Mouse (Mus musculus) brown adipose tissue, adult 24 weeks (tissue): ENCODE measurements at regions not wholly inside any gene's neighbourhood (a gene's known extent, or its start where the extent isn't known, plus 50 kb on each side); places are given as distances from the start of the nearest gene placed in this dataset.

Experiments used
- H3K27ac ChIP-seq: fragments of 200-500 bp; replicated peaks from 2 replicates; pipeline ENCODE4 v1.5.1; 2012; ENCODE audit warnings: low read depth, mild to moderate bottlenecking, low read length
- H3K4me1 ChIP-seq: fragments of 200-500 bp; 2 replicates; pipeline ENCODE4 v1.6.1; 2012; ENCODE audit warnings: low read length, mixed read lengths; ENCODE audit not compliant: control insufficient read depth, insufficient read depth, insufficient read length
- H3K4me3 ChIP-seq: fragments of 200-500 bp; 2 replicates; pipeline ENCODE4 v1.5.1; 2012; ENCODE audit warnings: low read depth, mild to moderate bottlenecking, low read length, moderate library complexity; ENCODE audit not compliant: insufficient read depth

DNA sequence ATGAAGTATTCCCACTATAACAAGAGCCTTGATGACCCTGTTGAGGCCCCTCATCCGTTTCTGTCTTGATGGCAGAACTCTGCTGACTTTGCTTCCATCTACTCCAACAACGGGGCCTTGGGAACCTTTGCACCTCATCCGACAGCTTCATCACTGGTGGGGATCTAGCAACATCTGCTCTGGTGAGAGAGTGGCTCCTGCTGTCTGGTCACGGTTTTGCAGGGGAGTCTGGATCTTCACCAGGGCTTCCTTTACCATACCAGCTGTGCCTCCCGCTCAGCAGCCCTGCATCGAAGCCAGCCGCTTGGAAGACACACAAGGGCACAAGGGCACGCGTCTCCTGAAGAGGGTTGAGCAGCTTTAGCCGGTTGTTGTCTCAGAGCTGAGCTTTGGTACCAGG lies 377.2 kb downstream of the Eipr1 start:
- Histone ChIP-seq H3K4me1 (no peaks in the 10 kb centered on the region), H3K27ac (no peak overlapping the region), H3K4me3 (no peak overlapping the region)

DNA sequence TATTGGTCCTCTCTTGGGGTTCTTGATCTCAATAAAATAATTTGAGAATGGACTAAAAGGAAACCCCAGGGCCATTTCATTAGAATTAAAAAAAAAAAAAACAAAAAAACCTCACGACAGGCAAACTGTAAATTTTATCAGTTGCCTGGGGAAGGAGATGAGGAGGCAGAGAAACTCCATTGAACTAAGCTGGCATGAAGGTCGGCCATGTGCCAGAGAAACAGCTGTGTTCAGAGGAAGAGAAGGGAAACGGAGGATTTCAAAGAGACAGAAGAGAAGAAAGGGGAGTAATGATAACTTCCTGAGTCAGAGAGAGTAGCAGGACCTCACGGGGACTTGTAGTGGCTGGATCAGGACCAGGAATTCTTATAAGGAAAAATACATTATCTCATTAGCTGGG lies 377.7 kb downstream of the Eipr1 start:
- H3K4me1 ChIP-seq: no peaks in the 10 kb centered on the region
- no peak overlapping the region for H3K27ac ChIP-seq
- no peak overlapping the region for H3K4me3 ChIP-seq

DNA sequence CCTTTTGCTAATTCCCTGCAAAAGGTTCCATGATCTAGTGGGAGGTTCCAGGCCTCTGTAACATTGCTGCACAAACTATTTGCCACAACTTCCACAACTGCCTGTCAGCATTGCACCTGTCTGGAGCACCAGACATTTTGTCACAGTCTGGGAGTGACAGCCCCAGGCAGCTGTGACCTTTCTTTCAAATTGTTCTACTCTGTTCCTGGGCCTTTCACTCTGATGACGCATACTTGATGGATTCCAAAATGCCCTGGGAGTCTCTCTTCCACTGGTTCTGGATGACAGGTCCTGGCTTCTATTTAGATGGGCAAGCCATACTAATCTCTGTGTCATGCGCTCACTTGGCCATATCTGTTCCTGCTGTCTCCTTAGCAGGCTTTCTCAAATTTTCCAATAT lies 382.7 kb downstream of the Eipr1 start:
- Histone ChIP-seq H3K4me1 (no peaks in the 10 kb centered on the region), H3K4me3 (no peak overlapping the region), H3K27ac (no peak overlapping the region)

DNA sequence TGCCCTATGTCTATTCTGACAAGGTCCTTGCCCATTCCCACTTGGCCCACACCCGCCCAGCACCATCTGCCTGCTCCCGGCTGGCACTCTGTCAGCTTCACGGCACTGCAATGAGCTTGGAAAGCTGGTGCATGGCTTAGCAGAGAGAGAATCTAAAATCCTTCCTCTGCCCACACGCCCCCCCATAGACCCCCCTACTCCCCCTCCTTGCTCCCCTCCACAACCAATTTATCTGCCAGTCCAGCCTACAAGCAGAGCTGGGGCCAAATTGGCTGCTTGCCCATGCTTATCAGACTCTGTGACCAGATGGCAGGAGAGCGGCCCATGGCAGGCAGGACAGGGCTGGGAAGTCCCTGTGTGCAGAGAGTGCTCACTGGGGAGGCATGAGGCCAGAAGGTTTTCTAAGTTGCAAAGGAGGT lies 385.3 kb downstream of the Eipr1 start:
- H3K27ac ChIP-seq: no peak overlapping the region
- no peaks in the 10 kb centered on the region for H3K4me1 ChIP-seq

DNA sequence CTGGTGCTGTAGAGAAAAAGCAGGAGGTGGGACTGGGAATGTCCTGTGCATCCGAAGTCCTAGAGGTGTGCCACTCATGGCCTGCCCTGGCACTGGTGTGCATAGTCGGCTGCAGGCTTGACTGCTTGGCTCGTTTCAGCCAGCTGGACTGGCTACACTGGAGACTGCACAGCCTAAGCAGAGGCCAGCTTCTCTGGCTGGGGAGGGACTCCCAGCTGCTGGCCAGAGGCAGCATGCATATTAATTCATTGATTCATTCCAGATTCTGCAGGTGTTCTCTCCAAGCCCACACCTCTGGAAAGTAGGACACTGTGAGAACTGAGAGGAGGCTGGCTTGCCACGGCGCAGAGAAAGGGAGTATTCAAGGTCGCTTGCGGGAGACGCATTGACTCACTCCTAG lies 385.9 kb downstream of the Eipr1 start:
- Histone ChIP-seq H3K4me3 (no peak overlapping the region), H3K4me1 (no peaks in the 10 kb centered on the region), H3K27ac (no peak overlapping the region)

More for the DNA sequence above, 385.3 kb downstream of the Eipr1 start:
- no peak overlapping the region for H3K4me3 ChIP-seq

DNA sequence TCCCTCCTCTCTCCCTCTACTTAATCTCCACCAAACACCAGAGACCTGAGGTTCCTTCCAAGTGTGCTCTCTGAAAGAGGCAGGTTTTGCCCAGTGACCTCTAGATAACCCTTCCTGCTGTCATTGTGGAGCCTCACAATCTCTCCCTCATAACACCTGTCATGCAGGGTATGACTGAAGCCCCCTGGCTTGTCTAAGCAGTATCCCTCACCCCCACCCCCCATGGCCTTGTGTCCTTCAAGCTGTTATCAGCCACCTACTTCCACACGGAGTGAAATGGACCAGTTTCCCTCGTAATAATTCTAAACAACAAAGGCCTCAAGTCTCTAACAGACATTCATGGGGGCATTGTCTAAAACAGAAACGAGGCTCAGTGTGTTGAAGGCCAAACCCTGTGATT lies 387.6 kb upstream of the Myt1l start:
- Histone ChIP-seq H3K27ac (no peak overlapping the region), H3K4me3 (no peak overlapping the region), H3K4me1 (no peaks in the 10 kb centered on the region)

DNA sequence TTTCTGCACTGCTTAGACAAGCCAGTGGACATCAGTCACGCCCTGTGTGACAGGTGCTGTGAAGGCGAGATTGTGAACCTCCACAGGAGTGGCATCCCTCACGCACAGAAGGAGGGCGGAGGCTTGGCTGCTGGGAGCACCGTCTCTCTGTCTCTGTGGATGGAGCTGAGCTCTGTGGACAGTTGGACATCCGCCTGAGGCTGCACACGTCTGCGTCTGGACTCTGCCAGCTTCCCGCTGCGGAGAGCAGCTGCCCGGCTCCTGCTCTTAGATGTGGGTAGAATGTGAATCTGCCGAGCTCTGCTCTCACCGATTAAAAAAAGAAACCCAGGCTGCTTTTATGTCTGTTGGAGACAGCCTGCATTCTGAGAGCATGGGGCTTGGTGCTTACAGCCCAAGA lies 387.1 kb upstream of the Myt1l start:
- H3K4me1 ChIP-seq: no peaks in the 10 kb centered on the region
- no peak overlapping the region for H3K4me3 ChIP-seq
- H3K27ac ChIP-seq: no peak overlapping the region

DNA sequence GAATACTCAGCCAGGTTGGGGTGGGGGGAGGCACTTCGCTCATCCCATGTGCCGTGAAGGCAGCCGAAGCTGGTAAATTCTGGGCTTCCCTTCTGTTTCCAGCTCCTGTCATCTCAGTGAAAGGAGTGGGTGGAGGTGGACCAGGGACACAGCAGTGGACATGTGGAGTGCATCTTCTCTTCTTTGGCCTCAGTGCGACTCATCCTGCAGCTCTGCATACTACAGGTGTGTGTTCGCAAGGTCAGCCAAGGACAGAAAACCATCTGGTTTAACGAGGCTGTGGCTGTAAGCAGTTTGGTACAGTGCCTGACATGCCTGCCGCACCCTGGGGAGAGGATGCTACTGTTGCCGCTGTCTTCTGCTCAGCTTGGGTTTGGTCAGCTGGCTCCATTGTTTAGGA lies 386.3 kb upstream of the Myt1l start:
- H3K4me3 ChIP-seq: no peak overlapping the region
- no peak overlapping the region for H3K27ac ChIP-seq
- H3K4me1 ChIP-seq: no peaks in the 10 kb centered on the region

DNA sequence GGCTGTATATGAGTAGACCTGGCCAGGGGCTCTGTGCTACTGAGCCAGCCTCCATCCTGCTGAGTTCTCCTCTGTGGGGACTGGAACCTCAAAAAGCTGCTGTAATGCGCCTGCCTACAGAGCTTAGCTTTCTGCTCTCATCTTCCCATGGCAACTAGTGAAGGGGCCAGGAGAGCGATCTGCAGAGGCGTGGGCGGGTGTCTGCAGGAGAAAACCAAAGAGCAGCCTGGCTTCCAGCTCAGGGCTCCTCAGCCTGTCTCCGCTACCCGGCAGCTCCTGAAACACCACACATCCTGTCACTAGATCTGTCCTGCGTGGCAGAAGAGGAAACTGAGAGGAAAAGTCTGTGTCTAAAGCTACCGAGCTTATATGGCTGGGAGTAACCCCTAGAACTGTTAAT lies 384.9 kb upstream of the Myt1l start:
- H3K4me3 ChIP-seq: no peak overlapping the region
- no peaks in the 10 kb centered on the region for H3K4me1 ChIP-seq
- no peak overlapping the region for H3K27ac ChIP-seq

DNA sequence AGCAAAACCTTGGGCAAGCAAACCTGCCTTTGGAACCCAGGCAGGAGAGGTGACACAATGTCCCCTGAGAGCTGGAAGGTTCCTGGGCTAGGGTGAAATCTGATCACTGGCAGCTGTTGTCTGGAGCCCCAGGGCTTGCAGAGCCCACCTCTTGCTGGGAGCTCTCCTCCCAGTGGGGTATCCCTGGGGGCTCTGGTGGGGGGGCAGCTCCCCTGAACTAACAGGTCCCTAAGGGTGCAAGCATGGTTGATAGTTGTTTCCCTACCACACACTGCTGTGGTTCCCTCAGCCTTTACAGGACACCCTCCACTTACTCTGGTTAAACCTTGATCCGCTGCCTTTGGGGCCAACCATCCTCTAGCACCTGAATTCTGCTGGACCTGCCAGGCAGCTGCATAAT lies 367.3 kb upstream of the Myt1l start:
- H3K4me3 ChIP-seq: no peak overlapping the region
- no peak overlapping the region for H3K27ac ChIP-seq

DNA sequence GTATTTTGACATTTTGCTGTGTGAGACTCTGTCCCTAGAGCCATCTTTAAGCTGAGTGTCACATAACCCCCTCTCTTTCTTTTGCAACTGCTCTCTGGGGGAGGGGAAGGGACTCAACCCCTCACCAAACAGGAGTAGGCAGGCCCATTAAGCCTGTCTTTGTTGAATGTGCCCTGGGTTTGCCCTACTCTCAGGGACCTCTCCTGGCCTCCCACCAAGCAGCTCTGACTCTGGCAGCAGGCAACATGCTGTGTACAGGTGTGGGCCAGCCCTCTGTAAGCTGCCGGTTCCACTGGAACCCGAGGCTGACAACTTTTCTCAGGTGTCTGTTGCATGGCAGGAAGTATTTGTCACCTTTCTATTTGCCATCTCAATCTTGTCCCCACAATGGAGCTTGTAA lies 366.6 kb upstream of the Myt1l start:
- H3K4me1 ChIP-seq: no peaks in the 10 kb centered on the region
- no peak overlapping the region for H3K4me3 ChIP-seq
- H3K27ac ChIP-seq: no peak overlapping the region

More for the DNA sequence above, 367.3 kb upstream of the Myt1l start:
- H3K4me1 ChIP-seq: no peaks in the 10 kb centered on the region

DNA sequence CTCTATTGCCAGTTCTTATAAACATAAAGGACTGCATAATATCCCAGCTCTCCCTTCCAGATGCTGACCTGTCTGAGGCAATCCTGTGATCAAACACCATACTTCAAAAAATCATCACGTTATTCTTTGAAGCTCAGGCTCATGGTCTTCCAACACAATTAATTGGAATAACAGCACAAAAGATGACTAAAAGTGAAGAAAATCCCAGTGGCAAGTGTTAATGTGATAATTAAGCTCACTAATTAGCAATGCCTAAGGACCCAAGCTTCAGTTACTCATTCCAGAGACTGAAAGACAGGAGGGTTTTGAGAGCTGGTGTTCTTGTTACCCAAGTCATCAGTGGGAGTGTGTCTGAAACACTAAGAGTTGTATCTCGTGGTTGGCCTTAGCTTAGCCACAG lies 363.5 kb upstream of the Myt1l start:
- no peak overlapping the region for H3K27ac ChIP-seq
- no peaks in the 10 kb centered on the region for H3K4me1 ChIP-seq
- no peak overlapping the region for H3K4me3 ChIP-seq

DNA sequence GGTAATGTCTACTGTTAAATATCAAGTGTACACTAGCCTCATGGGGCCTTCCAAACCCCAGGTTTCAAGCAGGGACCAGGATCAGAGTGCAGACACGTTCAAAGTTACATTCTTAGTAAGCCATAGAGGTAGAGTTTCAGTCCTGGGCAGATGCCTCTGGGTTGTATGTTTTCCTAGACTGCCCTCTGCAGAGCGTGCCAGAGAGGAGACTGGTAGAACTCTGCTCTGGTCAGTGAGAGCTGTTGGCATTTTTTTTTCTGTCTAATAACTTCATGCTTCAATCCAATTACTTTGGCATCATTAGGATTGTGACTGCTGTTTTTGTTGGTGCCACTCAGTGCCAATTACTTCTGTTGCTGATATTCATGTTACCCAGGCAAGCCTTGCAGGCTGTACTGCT lies 361.9 kb upstream of the Myt1l start:
- Histone ChIP-seq H3K4me1 (no peaks in the 10 kb centered on the region), H3K27ac (no peak overlapping the region), H3K4me3 (no peak overlapping the region)

DNA sequence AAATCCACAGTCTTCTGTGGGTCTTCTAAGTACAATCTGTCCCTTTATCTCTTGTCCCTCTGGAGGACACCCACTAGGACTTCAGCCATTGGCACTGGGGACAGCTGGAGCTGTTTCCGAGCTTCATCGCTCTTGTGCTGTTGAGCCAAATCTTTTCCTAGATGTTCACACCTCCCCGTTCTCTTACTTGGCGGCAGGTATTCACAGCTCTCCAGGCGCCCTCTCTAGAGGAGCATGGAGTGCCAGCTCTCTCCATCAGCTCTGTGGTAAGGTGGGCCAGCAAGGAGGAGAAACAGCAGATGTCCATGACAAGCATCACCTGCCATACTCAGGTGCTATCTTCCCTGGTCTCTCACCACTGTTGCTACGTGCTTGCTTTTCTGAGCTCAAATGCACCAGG lies 360.3 kb upstream of the Myt1l start:
- H3K4me1 ChIP-seq: no peaks in the 10 kb centered on the region

DNA sequence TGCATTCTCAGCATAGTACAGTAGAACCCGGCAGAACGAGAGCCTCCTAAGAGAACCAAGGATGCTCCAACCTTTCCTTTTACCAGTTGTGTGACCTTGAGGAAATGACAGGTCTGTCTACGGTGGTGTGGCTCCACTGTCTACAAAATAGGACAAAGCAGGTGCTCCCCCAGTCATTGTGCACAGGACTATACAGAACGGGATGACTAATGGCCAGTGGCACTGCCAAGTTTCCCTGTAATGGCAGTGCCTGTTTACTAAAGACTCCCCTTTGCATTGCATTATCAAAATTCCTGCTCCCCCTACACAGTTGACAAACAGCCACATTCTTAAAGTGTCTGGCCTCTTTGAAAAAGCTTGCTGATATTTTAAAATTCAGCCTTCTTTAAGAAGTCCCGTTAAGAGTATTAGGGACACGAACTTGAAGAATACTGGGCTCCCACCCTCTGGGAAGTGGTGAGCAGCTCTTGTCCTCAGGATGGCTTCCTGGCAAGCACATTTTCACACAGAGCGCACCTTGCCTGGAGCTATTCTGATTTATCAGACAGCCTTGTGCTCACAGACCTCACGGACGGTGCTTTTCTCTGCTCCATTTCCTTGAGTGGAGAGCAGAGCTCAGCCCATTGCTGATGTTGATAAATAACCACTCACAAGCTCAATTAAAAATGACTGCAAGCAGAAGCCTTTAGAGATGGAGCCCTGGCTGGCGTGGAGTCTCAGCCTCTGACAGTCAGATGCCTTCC lies 352.3 kb upstream of the Myt1l start:
- Histone ChIP-seq H3K4me3 (no peak overlapping the region), H3K27ac (no peak overlapping the region), H3K4me1 (no peaks in the 10 kb centered on the region)

More for the DNA sequence above, 360.3 kb upstream of the Myt1l start:
- H3K27ac ChIP-seq: no peak overlapping the region
- H3K4me3 ChIP-seq: no peak overlapping the region

DNA sequence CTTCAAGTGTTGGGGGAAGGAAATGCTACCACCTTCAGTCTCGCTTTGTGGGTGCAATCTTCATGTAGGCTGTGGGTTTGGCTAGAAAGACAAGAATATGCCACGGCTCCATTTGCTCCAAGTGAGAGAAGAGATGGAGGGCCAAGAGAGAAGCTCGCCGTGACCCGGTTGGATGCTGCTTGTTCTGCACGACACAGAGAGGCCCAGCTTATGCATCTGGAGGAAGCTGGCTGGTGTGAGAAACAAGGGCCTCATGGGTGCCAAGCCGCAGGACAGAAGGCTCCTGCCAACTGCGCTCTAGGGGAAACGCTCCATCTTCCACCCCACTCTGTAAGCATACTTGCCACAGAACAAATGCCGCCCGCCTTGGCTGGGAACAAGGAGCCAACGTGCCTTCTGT lies 351.0 kb upstream of the Myt1l start:
- no peaks in the 10 kb centered on the region for H3K4me1 ChIP-seq
- H3K4me3 ChIP-seq: no peak overlapping the region
- no peak overlapping the region for H3K27ac ChIP-seq
